Mouse (Mus musculus): ENCODE data around the gene Slc39a9.

Slc39a9 gene

DNA sequence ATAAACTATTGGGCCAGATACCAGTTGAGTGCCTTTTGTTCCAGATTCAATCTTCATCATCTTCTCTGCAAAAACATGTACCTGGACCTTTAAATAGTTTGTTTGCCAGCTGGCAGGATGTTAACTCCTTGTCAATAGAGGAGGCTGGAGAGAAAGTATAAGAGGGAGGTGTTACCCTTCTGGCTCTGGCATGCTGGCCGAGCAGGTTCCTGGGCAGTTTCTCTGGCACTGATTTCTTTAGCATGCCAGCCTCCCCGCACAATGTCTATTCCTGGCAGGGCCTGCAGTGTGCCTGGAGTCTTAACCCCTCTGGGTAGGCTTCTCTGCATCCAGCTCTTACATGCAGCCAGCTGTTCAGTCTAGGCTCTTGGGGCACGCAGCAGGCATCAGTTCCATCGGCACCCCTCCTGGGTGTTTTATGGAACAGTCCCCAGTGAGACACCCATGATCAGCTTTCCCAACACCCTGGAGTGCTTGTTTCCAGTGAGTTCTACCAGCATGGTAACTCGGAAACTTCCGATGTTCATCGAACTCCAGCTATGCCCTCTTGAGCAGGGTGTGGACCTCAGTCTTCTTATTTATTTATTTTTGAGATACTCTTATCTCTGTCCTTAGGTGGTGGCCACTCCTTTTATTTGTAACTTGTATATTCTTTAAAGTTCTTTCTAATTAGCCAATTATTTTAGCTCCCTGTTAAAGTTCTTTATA lies 10.4 kb downstream of the Slc39a9 start:
- WGBS: 62% methylated on average over 7 of the region's 7 CpGs

DNA sequence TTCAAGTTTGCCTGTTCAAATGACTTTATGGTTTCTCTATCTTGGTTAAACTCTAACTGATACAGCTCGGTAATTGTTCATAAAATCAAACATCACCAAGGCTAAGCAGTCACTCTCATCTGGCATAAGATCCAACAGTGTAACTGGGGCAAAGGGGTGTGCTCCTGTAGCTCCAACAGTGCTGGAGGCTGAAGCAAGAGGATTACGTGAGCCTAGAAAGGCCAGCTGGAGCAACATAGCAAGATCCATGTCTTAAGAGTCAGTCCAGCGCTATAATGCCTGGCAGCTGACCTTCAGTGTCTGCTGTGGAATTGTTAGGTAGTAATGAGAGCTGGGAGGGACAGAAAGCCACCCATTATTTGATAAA lies 11.0 kb downstream of the Slc39a9 start:
- WGBS: 81% methylated on average over 3 of the region's 3 CpGs

DNA sequence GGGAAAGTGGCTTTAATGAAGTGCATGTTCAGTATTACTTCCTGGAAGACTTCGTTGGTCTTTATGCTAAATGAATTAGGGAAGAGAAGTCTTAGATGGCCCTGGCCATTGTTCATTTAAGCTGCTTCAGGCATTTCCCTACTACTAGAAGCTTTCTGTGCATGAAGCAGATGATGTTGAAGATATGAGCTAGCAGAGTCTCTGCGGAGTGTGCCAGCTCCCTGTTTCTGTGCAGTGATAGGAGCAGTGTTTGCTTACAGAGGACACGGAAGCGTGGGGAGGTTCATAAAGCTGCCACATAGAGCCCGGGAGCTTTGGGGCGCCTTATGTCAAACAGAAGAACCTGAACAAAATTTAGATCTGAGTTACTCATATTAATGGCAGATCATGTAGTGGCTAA lies 15.0 kb downstream of the Slc39a9 start:
- 71% methylated on average over 6 of the region's 6 CpGs for WGBS

DNA sequence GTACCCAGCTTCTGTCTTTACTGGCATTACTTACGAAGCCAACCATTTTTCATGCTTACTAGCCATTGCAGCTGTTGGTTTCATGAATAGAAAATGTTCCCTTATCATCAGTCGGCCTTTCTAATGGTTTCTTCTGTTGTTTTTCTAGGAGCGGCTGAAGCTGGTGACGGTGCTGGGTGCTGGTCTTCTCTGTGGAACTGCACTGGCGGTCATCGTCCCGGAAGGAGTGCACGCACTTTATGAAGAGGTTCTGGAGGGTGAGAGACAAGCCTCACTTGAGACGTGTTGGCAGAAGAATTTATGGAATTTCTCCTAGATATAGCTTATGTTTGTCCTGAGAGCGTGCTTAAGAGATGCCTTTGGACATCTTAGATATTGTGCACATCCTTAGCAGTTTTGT lies 18.6 kb downstream of the Slc39a9 start:
- 84% methylated on average over 10 of the region's 10 CpGs for WGBS

DNA sequence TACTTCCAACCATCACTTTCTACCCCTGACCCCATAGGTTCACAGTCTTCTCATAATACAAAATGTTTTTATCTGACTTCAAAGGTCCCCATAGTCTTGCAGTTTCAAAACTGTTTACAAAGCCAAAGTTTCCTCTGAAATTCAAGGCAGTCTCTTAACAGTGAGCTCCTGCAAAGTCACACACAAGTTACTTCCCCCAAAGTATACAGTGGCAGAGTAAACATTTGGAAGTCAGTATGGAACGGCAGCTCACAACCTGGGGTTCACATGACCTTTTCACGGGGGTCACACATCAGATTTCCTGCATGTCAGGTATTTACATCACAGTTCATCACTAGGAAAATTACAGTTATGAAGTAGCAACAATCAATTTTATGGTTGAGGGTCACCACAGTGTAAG lies 20.3 kb downstream of the Slc39a9 start:
- WGBS: 80% methylated on average over 2 of the region's 2 CpGs

DNA sequence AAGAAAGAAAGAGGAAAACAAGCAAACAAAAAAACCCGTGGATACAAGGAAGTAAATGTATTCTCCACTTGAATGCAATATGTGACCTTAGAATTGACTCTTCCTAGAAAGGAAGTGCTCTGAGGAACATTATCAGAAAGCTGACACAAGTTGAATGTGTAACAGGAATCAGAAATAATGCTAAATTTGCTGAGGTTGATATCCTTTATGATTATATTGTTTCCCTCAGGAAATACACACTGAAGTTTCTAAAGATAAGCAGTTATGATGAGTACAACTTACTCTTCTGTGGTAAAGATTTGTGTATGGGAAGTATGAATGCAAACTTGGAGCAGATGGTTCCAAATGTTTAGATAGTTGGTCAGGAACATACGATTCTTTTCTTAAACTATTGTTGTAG lies 24.7 kb downstream of the Slc39a9 start:
- 78% methylated on average over 2 of the region's 2 CpGs for WGBS

DNA sequence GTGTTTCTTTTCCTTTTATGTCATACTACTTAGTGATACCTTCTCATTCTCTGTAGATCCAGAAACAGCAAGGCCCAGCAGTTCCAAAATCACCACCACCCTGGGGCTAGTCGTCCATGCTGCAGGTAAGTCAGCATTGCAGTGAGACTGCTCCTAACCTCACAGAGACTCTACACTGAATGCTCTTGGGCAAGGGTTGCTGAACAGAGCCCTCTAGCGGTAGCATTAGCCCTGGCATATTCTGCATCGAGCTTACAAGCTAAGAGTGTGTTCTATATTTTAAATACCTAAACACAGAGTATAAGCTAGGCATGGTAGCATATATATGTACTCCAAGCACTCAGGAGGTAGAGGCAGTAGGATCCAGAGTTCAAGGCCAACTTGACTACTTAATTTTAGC lies 29.5 kb downstream of the Slc39a9 start:
- 11% methylated on average over 3 of the region's 3 CpGs for WGBS

DNA sequence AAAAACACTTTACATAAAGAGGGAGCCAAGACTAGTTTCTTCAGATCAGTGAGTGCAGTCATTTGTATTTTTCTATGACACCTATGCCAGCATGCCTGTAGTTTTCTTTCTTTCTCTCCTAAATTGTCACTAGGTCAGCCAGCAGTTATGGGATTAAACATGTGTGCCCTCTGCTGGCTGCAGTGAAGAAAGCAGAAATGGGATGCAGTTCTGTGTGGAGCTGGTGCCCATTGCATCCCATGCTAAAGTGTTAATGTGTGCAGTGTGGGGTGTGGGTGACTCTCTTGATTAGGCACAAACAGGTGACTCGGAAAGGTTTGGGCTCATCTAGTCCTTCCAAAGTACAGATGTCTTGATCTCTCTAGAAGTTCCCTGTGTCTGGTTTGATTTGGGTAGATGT lies 37.7 kb downstream of the Slc39a9 start:
- 87% methylated on average over 1 of the region's 1 CpGs for WGBS

DNA sequence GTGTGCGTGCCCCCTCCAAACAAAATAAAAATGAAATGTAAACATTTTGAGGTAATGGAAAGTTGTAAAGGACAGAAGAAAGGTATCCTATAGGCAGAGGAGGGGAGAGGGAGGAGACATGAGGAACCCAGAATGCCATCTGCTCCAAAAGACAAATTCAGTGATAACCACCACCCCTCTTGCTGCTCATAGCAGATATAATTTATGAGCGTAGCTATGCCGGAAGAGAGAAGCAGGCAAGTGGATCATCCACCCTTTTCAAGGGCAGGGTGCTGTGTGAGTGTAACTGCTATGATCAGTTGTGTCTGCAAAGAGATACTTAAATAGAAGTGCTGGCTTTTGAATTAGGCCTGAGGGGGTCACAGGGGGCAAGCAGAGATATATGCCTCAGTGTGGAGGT lies 39.9 kb downstream of the Slc39a9 start:
- 96% methylated on average over 3 of the region's 3 CpGs for WGBS

DNA sequence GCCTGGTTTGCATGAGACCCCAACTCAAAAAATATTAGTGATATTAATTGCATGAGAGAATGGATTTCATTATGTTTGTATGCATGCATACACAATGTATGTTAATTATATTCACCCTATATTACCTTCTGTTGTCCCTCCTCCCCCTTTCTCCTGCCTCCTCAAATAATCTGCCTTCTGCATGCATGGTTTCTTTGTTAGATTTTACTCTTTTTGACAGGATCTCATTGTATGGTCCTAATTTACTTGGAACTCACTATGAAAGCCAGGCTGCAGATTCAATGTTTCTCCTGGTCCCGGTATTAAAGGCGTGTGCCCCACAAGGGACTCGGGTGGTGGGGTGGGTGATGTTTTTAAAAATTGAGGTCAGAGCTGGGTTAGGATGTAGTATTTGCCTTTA lies 40.6 kb downstream of the Slc39a9 start:
- WGBS: 79% methylated on average over 3 of the region's 3 CpGs

DNA sequence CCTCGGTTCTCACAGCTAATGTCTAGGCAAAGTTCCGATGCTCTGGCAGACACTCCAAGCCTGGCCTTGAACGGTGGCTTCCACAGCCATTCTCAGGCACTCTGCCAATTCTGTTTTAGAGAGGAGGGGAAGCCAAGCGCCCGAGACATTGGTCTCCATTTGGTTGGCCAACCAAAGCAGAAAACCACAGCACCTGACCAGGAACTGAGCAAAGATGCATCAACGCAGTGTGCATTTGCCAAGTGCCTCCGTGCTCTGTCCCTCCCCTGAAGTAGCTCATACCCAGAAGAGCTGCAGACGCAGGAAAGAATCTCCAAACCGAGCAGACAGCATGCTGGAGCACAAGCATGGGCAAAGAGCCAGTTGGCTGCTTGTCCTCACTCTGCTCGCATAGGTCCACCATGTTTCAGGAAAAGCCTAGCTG lies 44.1 kb downstream of the Slc39a9 start:
- WGBS: 21% methylated on average over 10 of the region's 10 CpGs

DNA sequence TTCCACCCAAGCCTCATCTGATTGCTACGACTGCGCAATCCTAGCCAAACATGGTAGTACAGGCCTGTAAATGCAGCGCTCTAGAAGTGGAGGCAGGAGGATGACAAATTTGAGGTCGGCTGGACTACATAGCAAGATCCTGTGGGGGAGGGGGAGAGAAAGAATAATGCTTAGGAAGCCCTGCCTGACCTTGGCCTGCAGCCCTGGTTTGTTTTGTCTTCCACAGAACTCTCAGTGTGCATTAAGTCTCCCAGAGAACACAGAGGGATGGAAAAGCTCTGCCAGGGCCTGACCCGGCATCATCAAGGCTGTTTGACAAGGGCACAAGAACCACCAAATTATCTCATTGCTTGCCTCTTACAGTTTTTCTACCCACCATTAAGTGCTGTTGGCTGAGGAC lies 46.0 kb downstream of the Slc39a9 start:
- 81% methylated on average over 5 of the region's 5 CpGs for WGBS

DNA sequence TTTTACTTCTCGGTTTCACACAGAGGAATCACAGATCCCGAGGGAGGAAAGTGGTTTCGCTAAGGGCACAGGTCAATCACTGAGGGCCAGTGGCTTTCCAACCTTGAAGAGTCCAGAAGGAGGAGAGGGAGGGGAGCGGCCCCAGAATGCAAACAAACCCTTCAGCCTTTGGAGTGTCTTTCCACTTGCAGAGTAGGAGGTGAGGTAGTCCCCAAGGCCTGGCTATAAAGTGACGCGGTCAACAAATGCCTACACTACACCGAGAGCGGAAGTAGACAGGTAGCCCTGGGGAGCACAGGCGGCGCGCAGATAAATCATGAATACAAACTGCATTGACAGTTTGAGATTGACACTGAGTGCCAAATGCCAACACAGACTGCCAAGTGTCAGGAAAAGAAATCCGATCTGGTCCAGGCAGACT lies 48.0 kb downstream of the Slc39a9 start:
- WGBS: 56% methylated on average over 12 of the region's 12 CpGs

DNA sequence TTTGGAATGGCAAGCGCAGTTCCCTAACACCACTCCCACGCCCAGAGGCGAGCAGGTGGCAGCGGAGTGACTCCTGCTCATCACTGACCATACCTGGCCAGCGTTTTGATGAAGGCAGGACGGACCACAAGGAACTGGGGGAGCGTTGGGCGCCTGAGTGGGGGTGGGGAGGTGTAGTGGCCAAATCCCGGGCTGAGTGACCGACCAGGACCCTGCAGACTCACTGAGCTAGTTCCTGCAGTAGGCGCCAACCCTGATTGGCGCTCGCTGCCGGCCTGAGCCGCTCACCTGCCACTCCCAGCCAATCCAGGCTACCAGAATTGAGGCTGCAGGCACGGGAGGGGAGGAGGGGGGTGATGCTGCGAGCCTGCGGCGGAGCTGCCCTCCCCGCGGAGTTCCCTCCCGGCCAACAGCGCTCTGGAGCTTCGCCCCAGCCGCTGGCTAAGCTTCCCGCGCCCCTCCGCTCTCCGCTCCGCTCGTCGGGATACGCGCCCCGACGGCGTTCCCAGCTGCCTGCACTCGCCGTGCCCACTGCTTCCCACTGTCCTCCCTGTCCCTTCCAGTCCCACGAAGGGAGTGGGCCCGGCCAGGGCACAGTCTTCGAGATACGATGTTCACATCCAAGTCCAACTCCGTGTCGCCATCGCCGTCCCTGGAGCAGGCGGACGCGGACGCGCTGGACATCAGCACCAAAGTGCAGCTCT lies 48.7 kb downstream of the Slc39a9 start, which contains the start of gene Plekhd1:
Plekhd1 (plus strand) TSS at position 323 of the 704 bp plus-strand sequence.
- WGBS: 4% methylated on average over 52 of the region's 52 CpGs

DNA sequence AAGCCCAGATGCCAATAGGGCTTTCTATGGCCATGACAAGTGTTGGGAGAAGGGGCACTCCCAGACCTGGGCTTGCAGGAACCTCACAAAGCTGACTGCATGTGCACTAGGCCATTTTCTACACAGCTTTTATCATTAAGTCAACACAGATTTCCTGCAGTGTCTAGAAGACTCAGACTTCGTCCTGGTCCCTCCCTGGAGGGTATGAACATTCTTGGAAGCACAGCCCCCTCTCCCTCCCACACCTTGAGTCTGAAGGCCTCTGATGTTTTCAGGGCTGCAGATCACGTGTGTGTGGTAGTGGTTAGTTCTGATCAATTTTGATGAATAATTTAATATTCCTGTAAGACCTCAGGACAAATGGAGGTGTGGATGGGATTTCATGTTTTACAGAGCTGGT lies 50.0 kb downstream of the Slc39a9 start:
- WGBS: 83% methylated on average over 2 of the region's 2 CpGs

DNA sequence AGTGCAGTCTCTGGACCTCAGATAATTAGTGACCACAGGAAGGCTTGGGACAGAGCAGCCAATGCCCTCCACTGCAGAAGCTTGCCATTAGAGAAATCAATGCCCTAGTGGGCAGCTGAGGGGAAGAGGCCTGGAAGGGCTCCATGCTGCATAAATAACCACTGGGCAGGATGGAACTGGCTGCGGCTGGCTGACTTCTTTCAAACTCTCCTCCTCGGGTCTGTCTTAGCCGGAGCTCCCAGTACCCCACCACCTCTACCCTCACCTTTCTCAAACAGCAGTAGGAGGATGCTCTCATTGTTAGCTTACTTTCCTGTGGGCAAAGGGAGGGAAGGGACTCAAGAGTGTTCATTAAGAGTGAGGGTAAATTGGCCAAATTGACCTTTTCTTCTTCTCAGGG lies 51.3 kb downstream of the Slc39a9 start:
- 72% methylated on average over 3 of the region's 3 CpGs for WGBS

DNA sequence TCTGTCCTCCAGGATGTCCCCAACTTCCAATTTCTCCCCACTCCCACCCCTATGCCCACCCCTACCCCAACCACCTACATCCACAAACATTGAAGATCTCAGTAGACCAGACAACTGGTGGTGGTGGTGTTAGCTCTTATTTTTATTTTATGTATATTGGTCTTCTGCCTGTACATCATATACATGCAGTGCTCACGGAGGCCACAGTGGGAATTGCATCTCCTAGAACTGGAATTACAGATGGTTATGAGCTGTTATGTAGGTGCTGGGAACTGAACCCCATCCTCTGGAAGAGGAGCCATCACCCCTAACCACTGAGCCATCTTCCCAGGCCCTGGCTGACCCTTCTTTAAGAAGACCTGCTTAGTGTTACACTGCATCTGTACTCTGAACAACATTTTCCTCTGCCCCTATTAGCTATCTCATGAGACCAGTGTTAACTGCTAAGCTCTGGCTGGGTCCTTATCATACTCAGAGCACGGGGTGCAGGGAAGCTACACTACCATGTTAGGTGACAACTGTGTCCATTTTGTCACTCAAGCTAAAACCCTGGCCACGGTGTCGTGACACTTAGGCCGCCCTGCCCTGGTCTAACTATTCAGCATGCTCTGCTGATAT lies 55.0 kb downstream of the Slc39a9 start:
- WGBS: 96% methylated on average over 5 of the region's 5 CpGs

DNA sequence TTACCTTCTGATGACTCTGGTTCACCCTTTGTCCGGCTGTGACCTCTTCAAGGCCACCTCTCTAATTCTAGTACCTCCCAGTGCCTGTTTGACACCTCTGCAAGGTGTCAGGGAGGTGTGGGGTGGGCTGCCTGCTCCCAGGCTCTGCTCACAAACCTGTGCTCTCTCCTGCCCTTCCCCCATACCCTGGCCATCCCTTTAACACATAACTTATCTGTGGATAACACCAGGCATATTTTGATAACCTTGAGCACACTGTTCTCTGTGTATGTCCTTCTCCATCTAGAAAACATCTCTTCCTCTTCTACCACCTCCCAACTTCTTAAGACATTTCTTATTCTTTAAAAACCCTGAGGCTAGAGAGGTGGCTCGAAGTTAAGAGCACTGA lies 55.5 kb downstream of the Slc39a9 start:
- 85% methylated on average over 2 of the region's 2 CpGs for WGBS

DNA sequence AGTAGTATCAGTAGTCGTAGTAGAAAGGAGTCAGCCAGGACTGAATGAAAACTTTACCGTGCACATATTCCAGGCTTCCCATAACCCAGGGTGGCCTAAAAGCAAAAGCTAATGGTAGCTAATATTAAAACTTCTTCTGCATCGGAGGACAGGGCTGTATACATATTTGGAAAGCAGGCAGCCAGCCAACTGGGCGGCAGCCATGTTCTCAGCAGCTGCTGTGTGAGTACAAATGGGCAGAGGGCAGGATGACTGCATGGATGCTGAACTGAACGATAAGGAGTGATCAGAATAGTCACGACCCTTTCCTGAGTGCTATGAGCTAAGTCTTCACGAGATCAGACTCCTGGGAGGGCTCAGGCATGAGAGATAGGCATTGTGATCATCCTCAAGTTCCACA lies 57.6 kb downstream of the Slc39a9 start:
- WGBS: 52% methylated on average over 7 of the region's 7 CpGs

DNA sequence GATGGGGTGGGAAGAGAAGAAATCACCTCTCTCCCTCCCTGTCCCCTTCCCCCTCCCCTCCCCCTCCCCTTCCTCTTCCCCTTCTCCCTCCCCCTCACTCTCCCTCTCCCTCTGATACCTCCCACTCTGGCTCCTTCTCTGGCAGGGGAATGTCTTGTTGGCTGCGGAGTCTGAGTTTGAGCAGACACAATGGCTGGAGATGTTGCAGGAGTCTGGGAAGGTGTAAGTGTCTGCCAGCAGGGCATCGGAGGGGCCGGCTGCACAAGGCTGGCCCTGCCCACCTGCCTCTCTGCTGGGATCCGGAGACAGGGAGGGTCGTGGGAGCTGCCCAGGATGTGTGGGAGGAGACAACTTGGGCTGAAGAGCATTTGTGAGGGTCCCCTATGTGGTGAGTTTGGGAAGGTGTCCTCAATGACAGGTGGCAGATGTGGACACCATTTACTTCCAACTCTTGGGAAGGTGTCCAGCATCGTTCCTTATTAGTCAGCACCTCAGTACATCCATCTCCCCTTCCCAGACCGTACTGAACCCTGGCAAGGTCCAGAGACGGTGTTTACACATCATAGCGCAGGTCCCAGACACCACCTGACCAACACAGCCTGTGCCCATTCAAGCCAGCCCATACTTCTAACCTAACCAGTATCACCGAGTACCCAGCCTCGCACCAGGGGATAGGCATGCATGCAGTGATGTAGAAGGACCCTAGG lies 62.7 kb downstream of the Slc39a9 start:
- 43% methylated on average over 11 of the region's 11 CpGs for whole genome bisulfite sequencing

DNA sequence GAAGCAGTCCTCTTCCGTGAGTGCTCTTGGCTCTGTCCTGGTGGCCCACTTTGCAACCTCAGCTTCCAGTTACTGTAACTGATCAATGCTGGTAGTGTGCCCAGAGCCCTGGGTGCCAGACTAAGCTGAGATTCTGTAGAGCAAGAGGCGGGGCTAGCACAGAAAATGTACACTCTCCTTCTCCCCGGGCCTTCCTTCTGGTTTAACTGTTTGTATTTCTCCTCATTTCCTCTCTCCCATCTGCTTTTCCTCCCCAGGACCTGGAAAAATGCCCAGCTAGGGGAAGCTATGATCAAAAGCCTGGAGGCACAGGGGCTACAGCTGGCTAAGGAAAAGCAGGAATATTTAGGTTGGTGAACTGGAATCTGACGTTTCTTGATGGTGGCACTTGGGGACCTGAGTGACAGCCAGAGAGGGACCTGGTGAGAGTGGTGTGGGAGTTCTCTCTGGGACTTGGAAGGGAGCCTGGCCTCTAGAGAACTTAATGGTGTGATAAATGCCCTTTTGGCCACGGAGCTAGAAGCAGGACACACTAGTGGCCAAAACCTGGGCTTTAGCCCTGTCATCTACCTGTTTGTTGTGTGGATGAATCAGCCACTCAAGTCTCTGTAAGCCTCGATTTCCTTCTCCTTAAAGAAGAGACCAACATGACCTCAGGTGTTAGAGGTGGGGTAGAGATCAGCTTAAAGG lies 63.4 kb downstream of the Slc39a9 start:
- 25% methylated on average over 6 of the region's 6 CpGs for WGBS

DNA sequence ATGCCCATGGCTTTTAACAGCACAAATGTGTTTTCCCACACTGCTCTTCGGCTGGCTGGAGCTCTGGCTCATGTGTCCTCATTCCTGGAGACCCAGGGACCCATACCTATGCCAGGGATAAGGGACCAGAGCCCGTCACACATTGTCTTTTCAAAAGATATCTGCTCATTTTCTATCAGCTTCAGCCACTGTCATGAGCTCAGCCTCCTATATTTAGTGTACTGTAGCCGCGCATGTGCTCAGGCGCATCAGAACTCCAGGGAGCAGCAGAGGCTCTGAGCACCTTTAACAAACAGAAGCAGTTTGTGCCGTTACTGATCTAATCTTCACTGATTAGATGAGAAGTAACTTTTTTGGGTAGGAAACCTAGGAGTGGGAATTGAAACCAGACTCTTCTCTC lies 72.2 kb downstream of the Slc39a9 start:
- 68% methylated on average over 6 of the region's 6 CpGs for WGBS

Data from cerebral cortex, adult 2 months (tissue).